ENCODE assay signal across 31 mouse cellular contexts in the genomic region with DNA sequence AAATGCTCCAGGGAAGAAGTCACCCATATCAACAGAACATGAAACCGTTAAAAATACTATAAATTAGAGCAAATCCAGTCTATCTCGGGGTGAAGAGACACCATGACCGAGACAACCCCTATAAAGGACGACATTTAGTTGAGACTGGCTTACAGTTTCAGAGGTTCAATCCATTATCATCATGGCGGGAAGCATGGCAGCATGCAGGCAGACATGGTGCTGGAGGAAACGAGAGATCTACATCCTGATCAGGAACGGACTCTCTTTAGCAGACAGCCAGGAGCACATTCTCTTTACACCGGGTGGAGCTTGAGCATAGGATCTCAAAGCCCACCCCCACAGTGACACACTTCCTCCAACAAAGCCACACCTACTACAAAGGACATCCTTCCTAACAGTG.
"Had no signal": no experiment of that assay in that cellular context is flagged by ENCODE, and none has a peak within 500 bp of the region (broad histone marks: within the 10 kb centered on the region; RNA-seq: fewer than 3 reads in every experiment).

No protein-coding gene starts in this region.

- H3K4me1 ChIP-seq: limb, embryonic 10.5 days; limb, embryonic 12.5 days; limb, embryonic 13.5 days; limb, embryonic 15.5 days; liver, embryonic 12.5 days; liver, embryonic 13.5 days; liver, embryonic 15.5 days; lung, embryonic 15.5 days; megakaryocyte, embryonic 14.5 days; midbrain, embryonic 10.5 days; midbrain, embryonic 12.5 days; midbrain, embryonic 15.5 days; neural tube, embryonic 12.5 days; neural tube, embryonic 13.5 days had no signal

- DNase-seq: left cerebral cortex, postnatal 4 days; liver; liver, embryonic 13.5 days; liver, postnatal 0 days; lung, adult 2 months; lung, embryonic 14.5 days; lung, postnatal 10 days; lung, postnatal 14 days; lung, postnatal 36 days; lung, postnatal 4 days; midbrain, embryonic 14.5 days had no signal

- H3K27me3 ChIP-seq: limb, embryonic 12.5 days; limb, embryonic 13.5 days; limb, embryonic 15.5 days; liver, embryonic 12.5 days; liver, embryonic 13.5 days; liver, embryonic 15.5 days; lung, embryonic 15.5 days; megakaryocyte, embryonic 14.5 days; midbrain, embryonic 12.5 days; midbrain, embryonic 15.5 days; neural tube, embryonic 12.5 days; neural tube, embryonic 13.5 days had no signal

- H3K9me3 ChIP-seq: limb, embryonic 10.5 days; limb, embryonic 12.5 days; limb, embryonic 13.5 days; limb, embryonic 15.5 days; liver, embryonic 12.5 days; liver, embryonic 13.5 days; liver, embryonic 15.5 days; lung, embryonic 15.5 days; midbrain, embryonic 10.5 days; midbrain, embryonic 12.5 days; midbrain, embryonic 15.5 days; neural tube, embryonic 12.5 days; neural tube, embryonic 13.5 days had no signal

- ATAC-seq: liver, embryonic 12.5 days; liver, postnatal 0 days; lung, postnatal 0 days; midbrain, embryonic 15.5 days; midbrain, embryonic 16.5 days had no signal

- H3K36me3 ChIP-seq: limb, embryonic 10.5 days; limb, embryonic 12.5 days; limb, embryonic 13.5 days; limb, embryonic 15.5 days; liver, embryonic 12.5 days; liver, embryonic 13.5 days; liver, embryonic 15.5 days; lung, embryonic 15.5 days; midbrain, embryonic 10.5 days; midbrain, embryonic 12.5 days; midbrain, embryonic 15.5 days; neural tube, embryonic 12.5 days; neural tube, embryonic 13.5 days had no signal

- H3K27ac ChIP-seq: left cerebral cortex, adult 2 months; limb, embryonic 10.5 days; limb, embryonic 12.5 days; limb, embryonic 13.5 days; limb, embryonic 15.5 days; liver, embryonic 12.5 days; liver, embryonic 13.5 days; liver, embryonic 14.5 days; liver, embryonic 15.5 days; lung, embryonic 15.5 days; macrophage; midbrain, embryonic 10.5 days; midbrain, embryonic 12.5 days; midbrain, embryonic 15.5 days; neural tube, embryonic 12.5 days; neural tube, embryonic 13.5 days had no signal

- H3K4me3 ChIP-seq: left cerebral cortex, adult 2 months; limb, embryonic 10.5 days; limb, embryonic 12.5 days; limb, embryonic 13.5 days; limb, embryonic 15.5 days; liver, embryonic 12.5 days; liver, embryonic 13.5 days; liver, embryonic 15.5 days; lung, embryonic 15.5 days; megakaryocyte, embryonic 14.5 days; midbrain, embryonic 10.5 days; midbrain, embryonic 12.5 days; midbrain, embryonic 15.5 days; myocyte; neural tube, embryonic 12.5 days; neural tube, embryonic 13.5 days had no signal

- H3K4me2 ChIP-seq: limb, embryonic 12.5 days; limb, embryonic 13.5 days; limb, embryonic 15.5 days; liver, embryonic 11.5 days; liver, embryonic 12.5 days; liver, embryonic 13.5 days; liver, embryonic 15.5 days; lung, embryonic 14.5 days; lung, embryonic 15.5 days; midbrain, embryonic 12.5 days; midbrain, embryonic 15.5 days; neural tube, embryonic 12.5 days; neural tube, embryonic 13.5 days had no signal

- H3K9ac ChIP-seq: limb, embryonic 12.5 days; limb, embryonic 13.5 days; limb, embryonic 15.5 days; liver, embryonic 12.5 days; liver, embryonic 13.5 days; liver, embryonic 14.5 days; liver, embryonic 15.5 days; liver, postnatal 0 days; lung, embryonic 14.5 days; lung, embryonic 15.5 days; midbrain, embryonic 12.5 days; midbrain, embryonic 15.5 days; neural tube, embryonic 12.5 days; neural tube, embryonic 13.5 days had no signal
